Mouse (Mus musculus): ENCODE data around the gene Gpsm3. TPM values are rescaled to one million over a fixed set of nuclear protein-coding genes. Genes with fewer than 3 reads are reported as not detected.

Gpsm3 gene
- polyA plus RNA-seq, 1 experiment from 2014 or later = 9.3 TPM

GRCm38 (mm10) chr17:34615871-34616270, 26.3 kb downstream of the Gpsm3 start, which contains the start of gene Egfl8:
Egfl8 (minus strand) TSS chr17:34615971.
- H3K27ac ChIP-seq (ENCODE audit: low read length) = no peak within 1 kb of the TSS; the same call in 1 of the 2 replicates
- ATAC-seq (ENCODE audit: insufficient read depth, low FRiP score) = no peak
- 0 out of 2 replicates have a peak within 1 kb of the TSS, but pooled peaks have one; percentile 35 for H3K9ac ChIP-seq (ENCODE audit: low read length)
- no peak within 1 kb of the TSS for H3K4me2 ChIP-seq (ENCODE audit: low read depth, low read length)
- 75% methylated on average over 6 of the region's 6 CpGs for WGBS
- H3K27me3 ChIP-seq (ENCODE audit: control insufficient read depth, insufficient read depth, low read length) = no peaks in the 10 kb centered on the region
- H3K4me1 ChIP-seq (ENCODE audit: control insufficient read depth, insufficient read depth, low read length) = no peaks in the 10 kb centered on the region
- H3K9me3 ChIP-seq (replicated peaks; ENCODE audit: control insufficient read depth, low read length) = no peaks in the 10 kb centered on the region
- no peak within 1 kb of the TSS for H3K4me3 ChIP-seq (replicated peaks; ENCODE audit: low read length)
- peaks cover 20% of the 10 kb centered on the region for H3K36me3 ChIP-seq (ENCODE audit: control insufficient read depth, insufficient read depth, low read length)

GRCm38 (mm10) chr17:34618999-34619398, 29.4 kb downstream of the Gpsm3 start:
- H3K4me2 ChIP-seq (ENCODE audit: low read depth, low read length) = no peak overlapping the region
- H3K4me3 ChIP-seq (replicated peaks; ENCODE audit: low read length) = no peak overlapping the region
- no peak overlapping the region for H3K27ac ChIP-seq (ENCODE audit: low read length)
- peaks cover 14% of the 10 kb centered on the region for H3K36me3 ChIP-seq (ENCODE audit: control insufficient read depth, insufficient read depth, low read length)
- no peak; the same call in 1 of the 2 replicates for ATAC-seq (ENCODE audit: insufficient read depth, low FRiP score)
- H3K9ac ChIP-seq (ENCODE audit: low read length) = no peak overlapping the region
- H3K9me3 ChIP-seq (replicated peaks; ENCODE audit: control insufficient read depth, low read length) = no peaks in the 10 kb centered on the region
- WGBS = 25% methylated on average over 6 of the region's 6 CpGs
- no peaks in the 10 kb centered on the region for H3K27me3 ChIP-seq (ENCODE audit: control insufficient read depth, insufficient read depth, low read length)
- H3K4me1 ChIP-seq (ENCODE audit: control insufficient read depth, insufficient read depth, low read length) = no peaks in the 10 kb centered on the region

GRCm38 (mm10) chr17:34621006-34621405, 31.4 kb downstream of the Gpsm3 start:
- no peak overlapping the region for H3K4me2 ChIP-seq (ENCODE audit: low read depth, low read length)
- no peak for ATAC-seq (ENCODE audit: insufficient read depth, low FRiP score)
- H3K27me3 ChIP-seq (ENCODE audit: control insufficient read depth, insufficient read depth, low read length) = no peaks in the 10 kb centered on the region
- peaks cover under 1% of the 10 kb centered on the region; the same call in 1 of the 2 replicates for H3K4me1 ChIP-seq (ENCODE audit: control insufficient read depth, insufficient read depth, low read length)
- WGBS = 69% methylated on average over 8 of the region's 8 CpGs
- no peak overlapping the region for H3K27ac ChIP-seq (ENCODE audit: low read length)
- no peak overlapping the region for H3K9ac ChIP-seq (ENCODE audit: low read length)
- H3K36me3 ChIP-seq (ENCODE audit: control insufficient read depth, insufficient read depth, low read length) = peaks cover 14% of the 10 kb centered on the region; the same call in 1 of the 2 replicates
- no peak overlapping the region for H3K4me3 ChIP-seq (replicated peaks; ENCODE audit: low read length)
- H3K9me3 ChIP-seq (replicated peaks; ENCODE audit: control insufficient read depth, low read length) = no peaks in the 10 kb centered on the region

GRCm38 (mm10) chr17:34623161-34623560, 33.6 kb downstream of the Gpsm3 start:
- ATAC-seq (ENCODE audit: insufficient read depth, low FRiP score) = no peak
- Histone ChIP-seq H3K9me3 (replicated peaks; ENCODE audit: control insufficient read depth, low read length) (no peaks in the 10 kb centered on the region), H3K27me3 (ENCODE audit: control insufficient read depth, insufficient read depth, low read length) (no peaks in the 10 kb centered on the region), H3K4me1 (ENCODE audit: control insufficient read depth, insufficient read depth, low read length) (peaks cover 9% of the 10 kb centered on the region; the same call in 1 of the 2 replicates), H3K27ac (ENCODE audit: low read length) (no peak overlapping the region), H3K36me3 (ENCODE audit: control insufficient read depth, insufficient read depth, low read length) (peaks cover 14% of the 10 kb centered on the region; the same call in 1 of the 2 replicates), H3K4me3 (replicated peaks; ENCODE audit: low read length) (no peak overlapping the region), H3K9ac (ENCODE audit: low read length) (no peak overlapping the region), H3K4me2 (ENCODE audit: low read depth, low read length) (no peak overlapping the region)
- WGBS = 79% methylated on average over 9 of the region's 9 CpGs

- peaks cover 24% of the 10 kb centered on the region for H3K4me1 ChIP-seq (ENCODE audit: control insufficient read depth, insufficient read depth, low read length)
- H3K9me3 ChIP-seq (replicated peaks; ENCODE audit: control insufficient read depth, low read length) = no peaks in the 10 kb centered on the region
- H3K9ac ChIP-seq (ENCODE audit: low read length) = no peak overlapping the region
- 82% methylated on average over 3 of the region's 3 CpGs for WGBS
- H3K27ac ChIP-seq (ENCODE audit: low read length) = no peak overlapping the region
- peaks cover 7% of the 10 kb centered on the region; the same call in 1 of the 2 replicates for H3K36me3 ChIP-seq (ENCODE audit: control insufficient read depth, insufficient read depth, low read length)
- no peak overlapping the region for H3K4me3 ChIP-seq (replicated peaks; ENCODE audit: low read length)
- no peak overlapping the region for H3K4me2 ChIP-seq (ENCODE audit: low read depth, low read length)
- no peak for ATAC-seq (ENCODE audit: insufficient read depth, low FRiP score)
- peaks cover 4% of the 10 kb centered on the region; the same call in 1 of the 2 replicates for H3K27me3 ChIP-seq (ENCODE audit: control insufficient read depth, insufficient read depth, low read length)
Measured at GRCm38 (mm10) chr17:34624981-34625380, 35.4 kb downstream of the Gpsm3 start.

GRCm38 (mm10) chr17:34626062-34626772, 36.6 kb downstream of the Gpsm3 start:
- peaks cover 16% of the 10 kb centered on the region for H3K27me3 ChIP-seq (ENCODE audit: control insufficient read depth, insufficient read depth, low read length)
- peak overlapping the region; percentile 99 for H3K27ac ChIP-seq (ENCODE audit: low read length)
- ATAC-seq (ENCODE audit: insufficient read depth, low FRiP score) = no peak
- peak overlapping the region; percentile 70 for H3K4me2 ChIP-seq (ENCODE audit: low read depth, low read length)
- peaks cover 35% of the 10 kb centered on the region for H3K4me1 ChIP-seq (ENCODE audit: control insufficient read depth, insufficient read depth, low read length)
- H3K4me3 ChIP-seq (replicated peaks; ENCODE audit: low read length) = peak overlapping the region; percentile 87
- H3K9me3 ChIP-seq (replicated peaks; ENCODE audit: control insufficient read depth, low read length) = no peaks in the 10 kb centered on the region
- H3K36me3 ChIP-seq (ENCODE audit: control insufficient read depth, insufficient read depth, low read length) = peaks cover 4% of the 10 kb centered on the region; the same call in 1 of the 2 replicates
- peak overlapping the region; percentile 91 for H3K9ac ChIP-seq (ENCODE audit: low read length)
- 51% methylated on average over 16 of the region's 16 CpGs for WGBS

GRCm38 (mm10) chr17:34626773-34627092, 37.1 kb downstream of the Gpsm3 start:
- H3K36me3 ChIP-seq (ENCODE audit: control insufficient read depth, insufficient read depth, low read length) = peaks cover 4% of the 10 kb centered on the region; the same call in 1 of the 2 replicates
- H3K9me3 ChIP-seq (replicated peaks; ENCODE audit: control insufficient read depth, low read length) = no peaks in the 10 kb centered on the region
- ATAC-seq (ENCODE audit: insufficient read depth, low FRiP score) = no peak
- H3K4me3 ChIP-seq (replicated peaks; ENCODE audit: low read length) = peak overlapping the region; percentile 87
- under 1% methylated on average over 18 of the region's 18 CpGs for WGBS
- peaks cover 21% of the 10 kb centered on the region for H3K27me3 ChIP-seq (ENCODE audit: control insufficient read depth, insufficient read depth, low read length)
- H3K4me1 ChIP-seq (ENCODE audit: control insufficient read depth, insufficient read depth, low read length) = peaks cover 40% of the 10 kb centered on the region
- peak overlapping the region; percentile 70 for H3K4me2 ChIP-seq (ENCODE audit: low read depth, low read length)
- peak overlapping the region; percentile 99 for H3K27ac ChIP-seq (ENCODE audit: low read length)
- H3K9ac ChIP-seq (ENCODE audit: low read length) = peak overlapping the region; percentile 91

GRCm38 (mm10) chr17:34627093-34627942, 37.7 kb downstream of the Gpsm3 start:
- under 1% methylated on average over 44 of the region's 45 CpGs for WGBS
- peaks cover 21% of the 10 kb centered on the region for H3K27me3 ChIP-seq (ENCODE audit: control insufficient read depth, insufficient read depth, low read length)
- ATAC-seq (ENCODE audit: insufficient read depth, low FRiP score) = peak; percentile 80
- H3K9me3 ChIP-seq (replicated peaks; ENCODE audit: control insufficient read depth, low read length) = no peaks in the 10 kb centered on the region
- peaks cover 46% of the 10 kb centered on the region for H3K4me1 ChIP-seq (ENCODE audit: control insufficient read depth, insufficient read depth, low read length)
- peak overlapping the region; percentile 87 for H3K4me3 ChIP-seq (replicated peaks; ENCODE audit: low read length)
- H3K9ac ChIP-seq (ENCODE audit: low read length) = peak overlapping the region; percentile 91
- peak overlapping the region; percentile 70 for H3K4me2 ChIP-seq (ENCODE audit: low read depth, low read length)
- H3K36me3 ChIP-seq (ENCODE audit: control insufficient read depth, insufficient read depth, low read length) = peaks cover 4% of the 10 kb centered on the region; the same call in 1 of the 2 replicates
- peak overlapping the region; percentile 99 for H3K27ac ChIP-seq (ENCODE audit: low read length)

All from stomach, embryonic 16.5 days (tissue).